Mouse (Mus musculus) olfactory bulb, adult 2 months (tissue): ENCODE data around the gene Gm13306. TPM values are rescaled to one million over a fixed set of nuclear protein-coding genes. Genes with fewer than 3 reads are reported as not detected.
"Not testable (repeated sequence)": the region's sequence is repeated elsewhere in the genome, so short reads cannot be mapped to it uniquely, and the experiment has no call there.

ENCODE experiments used
- H3K27ac ChIP-seq: fragments of 200-500 bp; 2 replicates; pipeline ENCODE4 v1.5.1; 2012; ENCODE audit warnings: low read depth, low read length; ENCODE audit not compliant: insufficient read depth
- H3K4me1 ChIP-seq: fragments of 200-500 bp; 2 replicates; pipeline ENCODE4 v1.6.1; 2012; ENCODE audit warnings: low read length; ENCODE audit not compliant: control insufficient read depth, insufficient read depth
- H3K4me3 ChIP-seq: fragments of 200-500 bp; 2 replicates; pipeline ENCODE4 v1.5.1; 2012; ENCODE audit warnings: mild to moderate bottlenecking, low read depth, low read length, moderate library complexity; ENCODE audit not compliant: insufficient read depth
- WGBS: fragments of 180-500 bp; shearing (Covaris S2); methylation state at CpG from one replicate; pipeline ENCODE4 v1.1.7; 2018; 5-methylcytosine and 5-hydroxymethylcytosine counted together
- polyA plus RNA-seq: library from polyadenylated mRNA; stranded (reverse); fragments of >200 nt; gene quantifications from 2 replicates; pipeline ENCODE4 v1.2.4, GENCODE M21; 2012; ENCODE audit warnings: low replicate concordance; ENCODE audit not compliant: missing spikeins, insufficient read depth, insufficient read length

Gene Gm13306
- not detected in 2 replicates for polyA plus RNA-seq

DNA sequence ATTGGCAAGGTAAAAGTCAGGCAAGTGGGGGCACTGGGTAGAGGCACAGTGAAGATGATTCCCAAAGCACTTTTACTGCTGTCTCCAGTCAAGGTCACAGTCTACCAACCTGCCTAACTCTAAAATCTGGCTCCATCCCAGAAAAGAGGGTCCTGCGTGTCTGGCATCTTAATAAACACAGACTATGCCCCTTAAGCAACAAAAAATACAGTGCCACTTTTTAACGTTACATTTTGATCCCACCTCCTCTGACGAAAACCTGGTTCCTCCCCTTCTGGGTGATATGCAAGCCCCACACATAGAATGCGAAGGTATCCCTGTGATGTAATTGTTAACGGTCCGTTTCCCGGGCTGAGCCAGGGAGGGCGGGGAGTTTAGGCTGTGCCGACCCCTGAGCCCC is at the start of gene Gm13306:
Gene Gm13306 (plus strand): TSS at position 301 of the 400 bp plus-strand sequence.
- WGBS = no CpG with 5 or more reads among the region's 9 CpGs
- not testable (repeated sequence) for H3K27ac ChIP-seq, H3K4me3 ChIP-seq, H3K4me1 ChIP-seq

DNA sequence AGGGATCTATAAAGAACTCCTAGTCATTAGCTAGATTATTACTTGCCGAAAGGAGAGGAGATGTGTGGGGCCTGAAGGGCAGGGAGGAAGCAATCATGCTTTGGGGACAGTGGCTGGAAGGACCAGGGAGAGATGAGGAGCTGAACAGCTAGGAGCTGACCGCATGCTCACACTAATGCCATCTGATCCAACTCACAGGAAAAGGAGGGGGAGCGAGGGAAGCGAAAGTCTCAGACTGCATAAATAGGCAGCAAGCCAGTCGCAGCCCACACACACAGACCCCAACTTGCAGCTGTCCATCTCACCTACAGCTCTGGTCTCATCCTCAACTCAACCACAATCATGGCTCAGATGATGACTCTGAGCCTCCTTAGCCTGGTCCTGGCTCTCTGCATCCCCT is 38.7 kb upstream of the Gm13306 start, which contains the start of gene Gm13304:
Gene Gm13304 (plus strand): TSS at position 301 of the 400 bp plus-strand sequence.
- H3K27ac ChIP-seq, H3K4me1 ChIP-seq, H3K4me3 ChIP-seq: not testable (repeated sequence)
- WGBS = no CpG with 5 or more reads among the region's 5 CpGs

DNA sequence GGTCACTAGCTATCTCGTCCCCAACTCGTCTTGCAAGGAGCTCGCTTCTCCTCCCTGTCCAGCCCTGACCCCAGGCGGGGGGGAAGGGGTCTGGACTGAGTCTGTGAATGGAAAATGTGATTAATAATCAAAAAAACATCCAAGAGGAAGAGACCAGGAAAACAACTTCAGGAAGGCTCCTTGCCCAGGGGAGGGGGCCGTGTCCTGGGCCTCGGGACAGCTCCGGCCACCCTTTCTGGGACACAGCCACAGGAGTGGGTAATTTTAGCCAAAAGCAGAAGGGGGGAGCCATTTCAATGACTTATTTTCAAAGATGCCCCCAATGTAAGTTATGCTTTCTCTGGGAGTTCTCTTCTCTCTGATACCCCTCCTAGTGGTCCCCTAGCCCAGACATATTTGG is 15.3 kb downstream of the Gm13306 start, which contains the start of gene Gm13305:
Gene Gm13305 (minus strand): TSS at position 101 of the 400 bp plus-strand sequence.
- no CpG with 5 or more reads among the region's 7 CpGs for WGBS
- not testable (repeated sequence) for H3K4me3 ChIP-seq, H3K4me1 ChIP-seq, H3K27ac ChIP-seq

DNA sequence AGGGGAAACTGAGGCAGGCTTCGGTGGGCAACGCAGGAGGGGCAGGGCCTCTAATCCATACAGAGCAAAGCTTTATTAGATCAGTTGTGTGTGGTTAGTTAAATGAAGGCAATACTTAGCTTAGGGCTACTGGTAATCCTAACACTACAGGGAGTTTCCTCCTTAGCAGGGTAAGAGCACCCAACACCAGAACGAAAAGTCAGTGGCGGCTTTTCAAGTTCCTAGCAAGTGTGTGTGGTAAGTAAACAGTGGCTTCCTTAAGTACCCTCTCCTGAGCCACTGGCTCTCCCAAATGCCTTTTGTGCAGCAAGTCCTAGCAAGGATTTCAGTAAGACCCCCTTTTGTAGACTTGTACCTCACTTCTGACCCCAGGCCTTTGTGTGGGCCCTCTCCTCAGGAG is 25.0 kb downstream of the Gm13306 start:
- not testable (repeated sequence) for H3K4me3 ChIP-seq, H3K4me1 ChIP-seq, H3K27ac ChIP-seq
- no CpG with 5 or more reads among the region's 4 CpGs for WGBS

DNA sequence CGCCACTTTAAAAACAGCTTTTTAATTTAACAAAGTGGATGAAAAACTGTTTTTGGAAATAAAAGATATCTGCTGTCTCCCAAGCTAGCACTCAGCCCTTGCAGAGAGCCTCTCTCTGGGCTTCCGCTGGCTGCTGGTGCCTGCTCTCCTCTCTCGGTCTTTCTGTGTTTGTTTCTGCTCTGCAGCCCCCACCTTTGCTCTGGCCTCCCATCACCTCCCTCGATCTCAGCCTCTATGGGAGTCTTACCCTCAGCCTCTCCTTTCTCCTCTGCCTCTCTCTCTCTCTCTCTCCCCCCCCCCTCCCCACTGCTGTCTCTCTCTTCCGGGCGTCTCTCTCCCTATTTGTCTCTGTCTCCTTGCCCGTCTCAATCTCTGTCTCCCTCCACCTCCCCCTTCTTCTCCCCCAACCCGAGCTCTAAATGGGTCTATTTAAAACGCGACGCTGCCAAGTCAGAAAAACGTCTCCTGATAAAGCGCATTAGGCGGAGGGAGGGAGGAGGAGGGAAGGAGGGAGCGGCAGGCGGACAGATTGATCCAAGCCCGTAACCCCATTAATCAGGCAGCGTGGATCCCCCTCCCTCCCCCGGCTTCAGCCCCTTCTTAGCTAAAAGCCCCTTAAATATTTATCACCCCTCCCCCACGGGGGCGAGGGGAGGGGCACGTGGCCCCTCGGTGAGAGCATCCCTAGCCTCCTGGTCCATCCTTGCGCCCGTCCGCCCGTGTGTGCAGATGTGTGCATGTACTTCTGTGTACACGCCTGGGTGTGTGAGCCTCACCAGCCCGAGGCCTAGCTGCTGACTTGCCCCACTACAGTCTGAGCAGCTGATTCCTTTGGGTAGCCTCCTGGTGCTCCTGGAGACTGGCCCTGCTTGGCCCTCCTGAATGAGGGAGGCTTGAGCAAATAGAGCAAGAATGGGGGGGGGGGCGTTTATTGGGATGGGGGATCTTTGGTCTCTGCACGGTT is 30.3 kb downstream of the Gm13306 start:
- not testable (repeated sequence) for H3K27ac ChIP-seq, H3K4me1 ChIP-seq, H3K4me3 ChIP-seq
- WGBS = no CpG with 5 or more reads among the region's 31 CpGs

DNA sequence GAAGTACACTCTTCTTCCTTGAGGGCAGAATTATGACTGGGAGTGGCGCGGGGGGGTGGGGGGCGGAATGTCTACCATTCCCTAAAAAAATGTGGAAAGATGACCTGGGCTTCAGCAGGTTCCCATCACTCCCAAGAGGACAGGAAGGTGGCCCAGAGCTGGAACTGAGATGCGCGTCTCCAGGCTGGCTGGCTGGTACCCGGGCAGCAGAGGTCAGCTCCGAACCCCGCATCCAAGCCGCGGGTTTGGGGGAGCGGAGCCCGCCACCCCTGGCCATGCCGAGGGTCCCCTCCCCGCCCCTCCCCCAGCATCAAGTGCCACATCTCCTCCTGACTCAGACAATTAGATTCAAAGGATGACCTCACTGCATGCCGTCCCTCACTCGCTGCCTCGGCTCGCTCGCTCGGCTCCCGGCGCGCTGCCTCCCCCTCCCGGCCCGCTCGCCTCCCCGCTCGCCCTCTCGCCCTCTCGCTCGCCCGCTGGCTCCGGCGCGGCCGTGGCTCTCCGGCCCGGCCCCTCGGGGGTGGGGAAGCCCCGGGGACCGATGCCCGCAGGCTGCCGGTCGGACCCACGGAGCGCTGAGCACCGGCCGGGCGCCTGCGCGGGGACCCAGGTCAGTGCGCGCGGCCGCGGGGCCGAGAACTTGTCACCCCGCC is 31.2 kb downstream of the Gm13306 start:
- H3K27ac ChIP-seq = not testable (repeated sequence)

DNA sequence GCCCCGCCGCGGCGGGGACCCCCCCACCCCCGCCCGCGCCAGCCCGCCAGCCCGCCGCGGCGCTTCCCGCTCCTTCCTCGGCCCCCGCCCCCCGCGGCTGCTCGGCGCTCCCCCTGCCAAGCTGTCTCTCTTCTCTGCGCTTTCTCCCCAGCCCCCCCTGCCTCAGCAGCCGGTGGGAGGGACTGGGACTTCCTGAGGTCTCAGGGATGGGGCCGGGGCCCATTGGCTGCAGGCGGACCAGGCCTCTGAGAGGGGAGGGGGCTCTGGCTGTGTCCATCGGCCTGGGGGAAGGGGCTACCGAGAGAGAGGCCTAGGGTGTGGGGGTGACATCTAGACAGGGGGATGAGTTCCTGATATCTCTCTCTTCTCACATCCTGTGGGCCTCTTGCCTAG is 31.7 kb downstream of the Gm13306 start:
- H3K4me1 ChIP-seq, H3K4me3 ChIP-seq, H3K27ac ChIP-seq: not testable (repeated sequence)
- no CpG with 5 or more reads among the region's 25 CpGs for WGBS

More for the DNA sequence above, 31.2 kb downstream of the Gm13306 start:
- not testable (repeated sequence) for H3K4me3 ChIP-seq, H3K4me1 ChIP-seq
- no CpG with 5 or more reads among the region's 58 CpGs for WGBS

Other genes with a start within 250 kb of the Gm13306 start
- not detected in 2 replicates for gene Gm21541, start 249.8 kb upstream of the Gm13306 start, polyA plus RNA-seq
- gene Gm20878, start 211.9 kb upstream of the Gm13306 start, polyA plus RNA-seq = not detected in 2 replicates
- not detected in 2 replicates for gene Fam205a4, start 187.4 kb upstream of the Gm13306 start, polyA plus RNA-seq
- not detected in 2 replicates for gene Gm21093, start 118.7 kb upstream of the Gm13306 start, polyA plus RNA-seq
- not detected in 2 replicates for gene Gm3893, start 62.2 kb upstream of the Gm13306 start, polyA plus RNA-seq
- gene Gm13304, start 38.6 kb upstream of the Gm13306 start, polyA plus RNA-seq = not detected in 2 replicates
- gene Gm13305, start 15.2 kb downstream of the Gm13306 start, polyA plus RNA-seq = not detected in 2 replicates
- not detected in 2 replicates for gene Gm10600, start 87.2 kb downstream of the Gm13306 start, polyA plus RNA-seq
- not detected in 2 replicates for gene Ccl21b, start 102.3 kb downstream of the Gm13306 start, polyA plus RNA-seq
- gene Gm21953, start 140.8 kb downstream of the Gm13306 start, polyA plus RNA-seq = not detected in 2 replicates
- gene Fam205a3, start 164.9 kb downstream of the Gm13306 start, polyA plus RNA-seq = not detected in 2 replicates